Mouse (Mus musculus) monocyte, adult 5-6 weeks (primary cell): ENCODE measurements around the gene Cnnm3. TPM values are rescaled to one million over a fixed set of nuclear protein-coding genes. Genes with fewer than 3 reads are reported as not detected.

Experiments
- ATAC-seq: fragments of 153-309, 156-312 bp; replicated peaks from 2 replicates; pipeline ENCODE4 v1.8.0; 2017; ENCODE audit warnings: mild to moderate bottlenecking; ENCODE audit not compliant: low TSS enrichment, insufficient number of reproducible peaks, severe bottlenecking, poor library complexity, low FRiP score
- total RNA-seq: library from RNA; stranded (forward); fragments of 200-1000, 200-491, 200-594 nt; gene quantifications from 3 replicates; pipeline ENCODE4 v1.2.3, GENCODE M21; 2017

Cnnm3 gene
- total RNA-seq, 1 experiment from 2014 or later, result 6.2 TPM

GRCm38 (mm10) chr1:36568776-36569175 is 57.1 kb downstream of the Cnnm3 start:
- no peak for ATAC-seq

DNA sequence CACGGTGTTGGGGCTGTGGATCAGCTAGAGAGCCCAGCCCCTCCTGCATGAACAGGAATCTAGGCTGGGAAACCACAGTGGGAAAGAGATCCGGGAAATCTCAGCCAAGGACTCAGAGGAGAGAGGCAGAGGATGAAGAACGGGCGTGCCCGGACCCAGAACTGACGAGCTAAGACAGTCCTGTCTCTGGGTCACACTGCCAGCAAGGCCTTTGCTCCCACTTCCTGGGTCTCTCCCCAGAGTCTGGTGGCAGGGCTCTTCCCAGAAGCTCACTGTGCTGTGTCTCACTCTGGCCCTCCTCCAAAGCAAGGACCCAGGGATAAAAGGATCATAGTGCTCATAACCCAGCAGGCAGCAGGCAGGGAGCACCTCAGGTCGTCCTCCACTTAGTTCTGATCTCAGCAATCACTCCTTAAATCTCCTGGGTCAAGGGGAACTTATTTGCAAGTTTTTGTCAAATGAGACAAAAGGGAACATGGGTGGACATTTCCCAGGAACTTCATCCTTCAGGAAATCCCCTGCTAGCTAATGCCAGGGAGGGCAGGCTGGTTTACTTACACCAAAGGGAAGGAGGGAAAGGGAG is 58.1 kb downstream of the Cnnm3 start:
- ATAC-seq, result no peak

DNA sequence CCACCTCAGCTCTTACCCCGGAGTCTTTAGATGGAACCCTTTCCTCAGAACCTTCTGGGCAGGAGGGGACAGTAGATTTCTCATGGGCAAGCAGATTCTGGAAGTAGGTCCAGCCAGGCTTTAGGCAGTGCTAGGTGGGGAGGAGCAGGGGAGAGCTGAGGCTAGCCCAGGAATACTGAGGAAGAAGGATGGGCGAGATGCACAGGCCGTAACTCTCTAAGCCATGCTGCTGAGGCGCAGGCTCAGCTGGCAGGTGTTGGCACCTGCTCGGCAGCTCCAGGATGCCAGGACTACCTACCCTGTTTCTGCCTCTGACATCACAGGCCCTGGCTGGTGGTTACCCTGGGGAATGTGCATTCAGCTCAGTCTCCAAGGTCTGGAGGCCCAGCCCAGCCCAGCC is 58.7 kb downstream of the Cnnm3 start:
- ATAC-seq, result no peak

GRCm38 (mm10) chr1:36571627-36572026 is 60.0 kb downstream of the Cnnm3 start:
- peak; percentile 92 for ATAC-seq

DNA sequence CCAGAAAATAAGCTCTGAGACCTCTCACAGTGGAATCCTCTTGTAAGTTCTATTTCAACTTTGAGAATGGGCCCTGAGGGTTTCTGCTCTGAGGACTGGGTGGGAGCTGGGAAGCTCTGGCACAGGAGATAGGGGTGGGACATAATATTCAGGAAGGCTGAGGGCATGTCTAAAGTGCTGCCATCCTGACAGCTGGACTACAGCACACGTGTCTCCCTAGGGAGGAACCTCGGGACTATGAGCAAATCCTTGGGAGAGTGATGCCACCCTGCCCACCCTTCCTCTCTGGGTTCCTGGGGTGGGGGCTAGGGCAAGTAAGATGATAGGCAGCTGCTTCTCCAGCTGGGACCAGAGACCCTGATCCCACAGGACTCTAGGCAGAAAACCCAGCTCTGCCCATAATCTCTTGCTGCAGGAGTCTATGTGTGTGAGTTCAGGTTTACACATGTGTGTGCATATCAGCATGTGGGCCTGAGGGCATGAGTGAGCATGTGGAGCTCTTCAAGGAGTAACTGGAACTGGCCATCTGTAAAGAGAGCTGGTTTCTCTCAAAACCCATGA is 60.6 kb downstream of the Cnnm3 start:
- no peak for ATAC-seq

DNA sequence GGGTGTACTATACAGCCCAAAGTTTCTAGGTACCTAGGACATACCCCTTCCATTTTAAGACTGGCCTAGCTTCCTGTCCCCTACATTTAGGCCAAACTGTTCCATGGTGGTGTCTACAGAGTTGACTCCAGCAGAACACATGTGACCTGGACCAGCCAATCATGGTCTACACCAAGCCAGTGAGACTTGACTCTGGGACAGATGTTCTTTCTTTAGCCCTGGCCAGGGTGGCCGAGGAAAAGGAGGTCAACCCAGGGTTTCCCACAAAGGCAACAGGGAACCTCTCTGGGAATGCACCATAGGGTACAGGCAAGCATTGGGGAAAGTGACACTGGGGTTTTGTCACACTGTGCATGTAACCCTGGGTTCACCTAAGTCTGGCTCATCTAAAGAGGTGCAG is 61.0 kb downstream of the Cnnm3 start:
- ATAC-seq, result no peak

DNA sequence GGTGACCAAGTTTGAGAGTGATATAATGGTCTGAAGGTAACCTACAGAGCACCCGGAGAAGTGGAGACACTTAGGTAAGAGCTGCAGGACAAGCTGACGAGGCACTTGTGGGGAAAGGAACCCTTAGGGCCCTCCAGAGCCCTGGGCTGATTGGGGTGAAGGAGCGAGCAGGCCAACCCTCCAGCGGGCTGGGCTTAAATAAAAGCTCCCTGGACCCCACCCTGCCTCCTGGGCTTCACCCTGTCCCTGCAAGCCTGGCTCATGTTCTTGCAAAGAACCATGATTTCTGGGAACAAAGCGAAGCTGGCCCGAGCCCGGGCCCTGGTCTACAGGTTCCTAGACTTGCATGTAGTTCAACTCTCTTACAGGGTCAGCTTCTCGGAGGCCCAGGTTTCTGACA is 61.9 kb downstream of the Cnnm3 start:
- no peak for ATAC-seq

GRCm38 (mm10) chr1:36574196-36574955 is 62.7 kb downstream of the Cnnm3 start:
- no peak for ATAC-seq

DNA sequence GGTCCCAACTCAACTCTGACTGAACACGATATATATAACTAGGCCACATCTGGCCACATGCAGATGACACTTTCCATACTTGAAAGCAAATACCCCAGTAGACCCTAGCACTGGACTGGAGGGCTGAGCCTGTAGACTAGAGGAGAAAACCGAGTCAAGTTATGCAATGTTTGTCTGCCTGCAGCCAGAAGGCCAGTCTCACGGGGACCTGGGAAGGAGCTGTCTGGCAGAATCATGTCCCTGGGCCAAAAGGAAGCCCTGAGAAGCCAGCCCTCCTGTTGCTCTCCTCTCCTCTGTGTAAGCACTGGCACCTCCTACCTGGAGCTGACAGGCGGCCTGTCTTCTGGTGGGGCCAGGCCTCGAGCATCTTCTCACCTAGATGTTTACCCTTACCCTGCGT is 63.7 kb downstream of the Cnnm3 start:
- ATAC-seq, result no peak

DNA sequence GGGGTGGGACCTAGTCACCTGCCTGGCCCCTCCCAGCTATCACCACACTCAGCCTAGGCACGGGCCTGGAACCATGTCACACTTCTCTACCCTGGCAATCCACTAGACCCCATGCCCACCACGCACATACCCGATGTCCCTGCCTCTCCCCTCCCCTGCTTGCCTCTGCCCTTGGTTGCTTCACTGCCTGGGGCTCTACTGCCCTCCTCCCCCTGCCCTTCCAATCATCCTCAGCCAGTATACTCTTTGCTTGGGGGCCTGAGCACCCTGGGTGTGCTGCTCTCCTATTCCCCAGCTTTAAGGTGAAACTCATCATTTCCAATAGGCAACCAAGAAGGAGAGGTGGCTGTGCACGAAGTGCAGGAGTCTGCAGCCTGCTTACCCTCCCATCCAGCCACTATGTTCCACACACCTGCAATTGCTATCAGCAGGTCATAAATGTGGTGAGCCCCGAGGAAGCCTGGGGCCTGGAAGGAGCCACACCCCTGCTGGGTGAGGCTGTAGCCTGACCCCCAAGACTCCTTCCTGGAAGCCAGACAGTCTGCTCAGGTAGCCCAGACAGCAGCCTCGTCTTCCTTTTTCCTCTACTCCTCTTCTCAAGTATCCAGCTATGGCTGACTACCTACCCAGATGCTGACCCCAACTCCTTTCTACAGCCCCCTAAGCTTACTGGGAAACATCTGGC is 65.5 kb downstream of the Cnnm3 start:
- no peak for ATAC-seq

Other genes with a start within 250 kb of the Cnnm3 start
- 315 to 366 TPM (median 360 TPM) in 3 replicates for gene Neurl3, start 237.2 kb upstream of the Cnnm3 start, total RNA-seq
- gene Arid5a, start 204.1 kb upstream of the Cnnm3 start, total RNA-seq, result 47.3 to 80.2 TPM (median 65.0 TPM) in 3 replicates
- gene Kansl3, start 142.7 kb upstream of the Cnnm3 start, total RNA-seq, result 48.0 to 68.9 TPM (median 53.4 TPM) in 3 replicates
- gene Fer1l5, start 139.6 kb upstream of the Cnnm3 start, total RNA-seq, result 0.29 TPM in 1 of 3 replicates, not detected in the others
- gene Lman2l, start 66.6 kb upstream of the Cnnm3 start, total RNA-seq, result 8.0 to 12.1 TPM (median 10.8 TPM) in 3 replicates
- gene Cnnm4, start 40.2 kb upstream of the Cnnm3 start, total RNA-seq, result 16.4 to 17.0 TPM (median 17.0 TPM) in 3 replicates
- 9.4 to 21.2 TPM (median 19.1 TPM) in 3 replicates for gene Ankrd23, start 25.0 kb downstream of the Cnnm3 start, total RNA-seq
- gene Gm42417, start 27.6 kb downstream of the Cnnm3 start, total RNA-seq, result not detected in 3 replicates
- gene Ankrd39, start 35.6 kb downstream of the Cnnm3 start, total RNA-seq, result 4.9 to 7.9 TPM (median 7.6 TPM) in 3 replicates
- gene Sema4c, start 46.5 kb downstream of the Cnnm3 start, total RNA-seq, result 7.7 to 16.7 TPM (median 7.8 TPM) in 3 replicates
- gene Fam178b, start 171.3 kb downstream of the Cnnm3 start, total RNA-seq, result not detected in 3 replicates
- gene Cox5b, start 179.6 kb downstream of the Cnnm3 start, total RNA-seq, result 276 to 385 TPM (median 284 TPM) in 3 replicates
- gene 4933424G06Rik, start 198.3 kb downstream of the Cnnm3 start, total RNA-seq, result not detected in 3 replicates
- 43.6 to 76.4 TPM (median 61.1 TPM) in 3 replicates for gene Actr1b, start 202.6 kb downstream of the Cnnm3 start, total RNA-seq
- 14.5 to 81.6 TPM (median 14.9 TPM) in 3 replicates for gene Zap70, start 249.9 kb downstream of the Cnnm3 start, total RNA-seq